Mouse (Mus musculus) gastrocnemius, adult 2 months (tissue): ENCODE measurements around the gene Me3. TPM values are rescaled to one million over a fixed set of nuclear protein-coding genes. Genes with fewer than 3 reads are reported as not detected.
A peak's percentile ranks its signal among the peaks of the same experiment; 100 is the strongest.

Experiments
- DNase-seq: peaks from one replicate; pipeline ENCODE4 v3.0.0; 2022
- H3K27ac ChIP-seq: fragments of 200-600 bp; 2 replicates; pipeline ENCODE4 v1.8.1; 2022; ENCODE audit warnings: mild to moderate bottlenecking
- H3K4me3 ChIP-seq: fragments of 200-600 bp; 2 replicates; pipeline ENCODE4 v1.8.1; 2022; ENCODE audit warnings: mild to moderate bottlenecking, moderate library complexity
- CTCF ChIP-seq: fragments of 200-600 bp; IDR thresholded peaks from 2 replicates; pipeline ENCODE4 v1.8.1; 2022; ENCODE audit warnings: antibody characterized with exemption, mild to moderate bottlenecking, moderate library complexity
- intact Hi-C: fragments of 180-260 bp; cut with DNase I; formaldehyde crosslinking; loops from one replicate; pipeline ENCODE4 v1.15.1; 2025
- long read RNA-seq, 2 experiments: library from polyadenylated mRNA; stranded (forward); transcript quantifications; one replicate each; pipeline ENCODE4 v2.0.0; 2021
- total RNA-seq, 2 experiments: library from RNA; stranded (reverse); gene quantifications; 2 replicates each; pipeline ENCODE4 v1.2.3; 2021

Gene Me3
- 100 to 1,000 TPM; 117 to 126 TPM for total RNA-seq
- long read RNA-seq, experiment 1, full-length matches to known transcripts: 137 of 171 reads
- long read RNA-seq, experiment 1, partial matches to known transcripts: 8 of 171 reads
- long read RNA-seq, experiment 1, other reads (novel, unspliced or antisense): 26 of 171 reads
- long read RNA-seq, experiment 2, full-length matches to known transcripts: 145 of 218 reads
- long read RNA-seq, experiment 2, partial matches to known transcripts: 11 of 218 reads
- long read RNA-seq, experiment 2, other reads (novel, unspliced or antisense): 62 of 218 reads

GRCm38 (mm10) chr7:89632342-89633251, at the start of gene Me3:
TSS of gene Me3 (plus strand) at chr7:89632392.
- DNase-seq: peak; percentile 90
- Histone ChIP-seq H3K4me3 (peak within 1 kb of the TSS; percentile 92), H3K27ac (peak within 1 kb of the TSS; percentile 97)
- TF ChIP-seq CTCF: no peak
- intact Hi-C loops: loop anchor here (5.0 to 10.0 kb wide), 3 partner anchors 68 to 202 kb away; no protein-coding TSS in a partner anchor

- peak overlapping the region; percentile 56 for H3K27ac ChIP-seq
- H3K4me3 ChIP-seq: no peak overlapping the region
- no peak for TF ChIP-seq CTCF
- peak; percentile 25 for DNase-seq
- intact Hi-C loops: no loop called here
These were observed 42.2 kb upstream of the Me3 start for GRCm38 (mm10) chr7:89590039-89590438.

GRCm38 (mm10) chr7:89590542-89591251, 41.5 kb upstream of the Me3 start:
- Histone ChIP-seq H3K4me3 (no peak overlapping the region), H3K27ac (peak overlapping the region; percentile 56)
- TF ChIP-seq CTCF: no peak
- no peak for DNase-seq
- intact Hi-C loops: no loop called here

- Histone ChIP-seq H3K4me3 (no peak overlapping the region), H3K27ac (no peak overlapping the region)
- intact Hi-C loops: no loop called here
- no peak for DNase-seq
- TF ChIP-seq CTCF: no peak
These were observed 36.4 kb upstream of the Me3 start for GRCm38 (mm10) chr7:89595813-89596212.

- H3K27ac ChIP-seq: no peak overlapping the region
- intact Hi-C loops: no loop called here
- no peak overlapping the region for H3K4me3 ChIP-seq
- no peak for TF ChIP-seq CTCF
- no peak for DNase-seq
These were observed 26.3 kb upstream of the Me3 start for GRCm38 (mm10) chr7:89605589-89606536.

GRCm38 (mm10) chr7:89607329-89607728, 24.9 kb upstream of the Me3 start:
- Histone ChIP-seq H3K4me3 (no peak overlapping the region), H3K27ac (no peak overlapping the region)
- intact Hi-C loops: no loop called here
- TF ChIP-seq CTCF: no peak
- DNase-seq: no peak

- Histone ChIP-seq H3K27ac (no peak overlapping the region), H3K4me3 (no peak overlapping the region)
- DNase-seq: no peak
- TF ChIP-seq CTCF: no peak
- intact Hi-C loops: no loop called here
These were observed 21.0 kb upstream of the Me3 start for GRCm38 (mm10) chr7:89611236-89611635.

GRCm38 (mm10) chr7:89616235-89616634, 16.0 kb upstream of the Me3 start:
- intact Hi-C loops: no loop called here
- no peak overlapping the region for H3K4me3 ChIP-seq
- no peak for TF ChIP-seq CTCF
- no peak for DNase-seq
- no peak overlapping the region for H3K27ac ChIP-seq

- TF ChIP-seq CTCF: no peak
- no peak overlapping the region for H3K4me3 ChIP-seq
- intact Hi-C loops: no loop called here
- H3K27ac ChIP-seq: no peak overlapping the region
- no peak for DNase-seq
These were observed 8.9 kb upstream of the Me3 start for GRCm38 (mm10) chr7:89623331-89623730.

GRCm38 (mm10) chr7:89627393-89627792, 4.8 kb upstream of the Me3 start:
- no peak for TF ChIP-seq CTCF
- no peak overlapping the region for H3K4me3 ChIP-seq
- no peak overlapping the region for H3K27ac ChIP-seq
- intact Hi-C loops: no loop called here
- no peak for DNase-seq

GRCm38 (mm10) chr7:89628006-89628405, 4.2 kb upstream of the Me3 start:
- no peak overlapping the region for H3K27ac ChIP-seq
- TF ChIP-seq CTCF: no peak
- H3K4me3 ChIP-seq: no peak overlapping the region
- intact Hi-C loops: no loop called here
- DNase-seq: no peak

GRCm38 (mm10) chr7:89629006-89629405, 3.2 kb upstream of the Me3 start:
- intact Hi-C loops: no loop called here
- Histone ChIP-seq H3K27ac (no peak overlapping the region), H3K4me3 (no peak overlapping the region)
- DNase-seq: no peak
- no peak for TF ChIP-seq CTCF
